Mouse (Mus musculus) ES-Bruce4 (cell line): ENCODE results near the gene Slc5a11. TPM values are rescaled to one million over a fixed set of nuclear protein-coding genes. Genes with fewer than 3 reads are reported as not detected.
A peak's percentile ranks its signal among the peaks of the same experiment; 100 is the strongest.

Experiments used
- H3K27ac ChIP-seq: 2 replicates; pipeline ENCODE4 v1.5.1; 2012; ENCODE audit warnings: low read length, inconsistent platforms; ENCODE audit not compliant: insufficient read depth
- H3K27me3 ChIP-seq: 2 replicates; pipeline ENCODE4 v1.6.1; 2012; ENCODE audit warnings: mild to moderate bottlenecking, low read length, inconsistent platforms; ENCODE audit not compliant: control insufficient read depth, poor library complexity, insufficient read depth, severe bottlenecking
- H3K36me3 ChIP-seq: 2 replicates; pipeline ENCODE4 v1.6.1; 2012; ENCODE audit warnings: inconsistent platforms, mild to moderate bottlenecking, low read length, moderate library complexity; ENCODE audit not compliant: control insufficient read depth, poor library complexity, insufficient read depth, severe bottlenecking
- H3K4me1 ChIP-seq: one replicate; pipeline ENCODE4 v1.8.1; 2011; ENCODE audit warnings: low read length; ENCODE audit not compliant: control insufficient read depth, insufficient read depth
- H3K4me3 ChIP-seq: 2 replicates; pipeline ENCODE4 v1.5.1; 2011; ENCODE audit warnings: low read depth, mild to moderate bottlenecking, low read length
- H3K9ac ChIP-seq: 2 replicates; pipeline ENCODE4 v1.6.1; 2012; ENCODE audit warnings: low read depth, mild to moderate bottlenecking, inconsistent platforms; ENCODE audit not compliant: poor library complexity, severe bottlenecking
- H3K9me3 ChIP-seq: replicated peaks from 2 replicates; pipeline ENCODE4 v1.6.1; 2012; ENCODE audit warnings: mild to moderate bottlenecking, low read length, inconsistent platforms; ENCODE audit not compliant: control insufficient read depth, poor library complexity, insufficient read depth, severe bottlenecking
- CTCF ChIP-seq: IDR thresholded peaks from one replicate; pipeline ENCODE4 v1.8.1; 2011; ENCODE audit warnings: low read depth, low read length
- EP300 ChIP-seq: IDR thresholded peaks from 2 replicates; pipeline ENCODE4 v1.6.1; 2011; ENCODE audit warnings: low read depth, low read length; ENCODE audit not compliant: insufficient read depth
- POLR2A ChIP-seq: IDR thresholded peaks from one replicate; pipeline ENCODE4 v1.8.1; 2011; ENCODE audit warnings: low read length; ENCODE audit not compliant: insufficient read depth
- polyA plus RNA-seq: library from polyadenylated mRNA; stranded (reverse); fragments of >200 nt; gene quantifications from 2 replicates; pipeline ENCODE4 v1.2.4, GENCODE M21; 2011; ENCODE audit warnings: low read depth; ENCODE audit not compliant: missing spikeins, insufficient read depth, insufficient read length

Gene Slc5a11
- 2.3 TPM in 2 replicates for polyA plus RNA-seq

DNA sequence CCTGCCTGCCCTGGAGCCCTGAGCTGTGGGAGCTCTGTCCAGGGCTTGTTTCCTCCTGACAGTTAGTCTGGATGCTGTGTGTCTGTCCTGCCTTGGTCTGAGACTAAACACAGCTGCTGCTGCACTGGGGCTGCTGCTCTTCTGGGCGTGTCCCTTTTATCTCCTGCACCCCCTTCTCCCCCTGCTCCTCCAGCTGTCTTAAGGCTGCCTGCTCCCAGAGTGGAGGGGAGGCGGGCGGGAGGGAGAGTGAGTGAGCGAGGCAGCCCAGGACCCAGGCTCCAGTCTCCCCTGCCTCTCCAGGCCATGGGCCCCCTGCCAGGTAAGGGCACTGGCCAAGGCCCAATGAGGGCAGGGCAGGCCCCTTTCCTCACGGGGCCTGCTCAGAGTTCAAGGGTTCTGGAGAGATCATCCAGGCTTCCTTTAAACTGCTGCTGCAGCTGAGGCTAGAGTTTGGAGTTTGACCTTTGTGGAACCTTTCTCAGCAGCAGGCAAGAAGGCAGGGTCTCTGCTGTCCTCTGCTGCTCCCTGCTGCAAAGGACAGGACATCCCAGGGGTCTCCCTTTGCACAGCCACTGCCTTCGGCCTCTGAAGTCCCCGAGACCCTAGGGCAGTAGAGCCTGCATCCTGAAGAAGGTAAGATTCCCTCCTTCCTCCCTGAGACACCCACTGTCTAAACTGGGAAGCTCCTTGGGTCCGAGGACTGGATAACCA lies at the start of gene Slc5a11:
Gene Slc5a11 (plus strand): TSS at position 416 of the 711 bp plus-strand sequence.
- H3K27ac ChIP-seq = peak within 1 kb of the TSS; percentile 91
- no peaks in the 10 kb centered on the region for H3K27me3 ChIP-seq
- H3K36me3 ChIP-seq = no peaks in the 10 kb centered on the region
- peaks cover 10% of the 10 kb centered on the region for H3K4me1 ChIP-seq
- H3K9me3 ChIP-seq = no peaks in the 10 kb centered on the region
- TF ChIP-seq CTCF = no peak
- TF ChIP-seq POLR2A = no peak
- TF ChIP-seq EP300 = peak; percentile 82
- H3K4me3 ChIP-seq = peak within 1 kb of the TSS; percentile 16
- H3K9ac ChIP-seq = peak within 1 kb of the TSS; percentile 45

DNA sequence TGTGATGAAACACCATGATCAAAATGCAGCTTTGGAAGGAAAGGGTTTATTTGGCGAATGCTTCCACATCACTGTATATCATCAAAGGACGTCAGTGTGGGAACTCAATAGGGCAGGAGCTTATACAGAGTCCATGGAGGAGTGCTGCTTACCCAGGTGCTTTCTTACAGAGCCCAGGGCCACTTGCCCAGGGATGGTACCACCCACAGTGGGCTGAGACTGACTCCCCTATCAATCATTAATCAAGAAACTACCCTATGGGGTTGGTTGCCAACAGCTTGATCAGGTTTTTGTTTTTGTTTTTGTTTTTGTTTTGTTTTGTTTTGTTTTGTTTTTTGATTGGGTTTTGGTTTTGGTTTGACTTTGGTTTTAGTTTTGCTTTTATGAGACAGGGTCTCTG lies 47.1 kb upstream of the Slc5a11 start:
- H3K36me3 ChIP-seq = peaks cover 81% of the 10 kb centered on the region

DNA sequence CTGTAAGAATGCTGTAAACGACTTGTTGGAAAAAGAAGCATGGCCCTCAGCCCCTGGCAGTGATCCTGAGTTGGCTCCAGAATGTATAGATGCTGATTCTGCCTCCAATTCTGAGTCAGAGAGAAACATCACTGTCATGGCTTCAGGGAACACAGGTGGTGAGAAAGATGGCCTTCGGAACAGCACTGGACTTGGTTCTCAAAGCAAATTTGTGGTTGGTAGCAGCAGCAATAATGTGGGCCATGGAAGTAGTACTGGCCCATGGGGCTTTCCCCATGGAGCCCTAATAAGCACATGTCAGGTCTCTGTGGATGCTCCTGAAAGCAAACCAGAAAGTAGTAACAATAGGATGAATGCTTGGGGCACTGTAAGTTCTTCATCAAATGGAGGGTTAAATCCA lies 45.0 kb upstream of the Slc5a11 start:
- Histone ChIP-seq H3K4me1 (no peaks in the 10 kb centered on the region), H3K27me3 (no peaks in the 10 kb centered on the region), H3K27ac (no peak overlapping the region), H3K4me3 (no peak overlapping the region), H3K9ac (no peak overlapping the region), H3K9me3 (no peaks in the 10 kb centered on the region), H3K36me3 (peaks cover 71% of the 10 kb centered on the region)
- TF ChIP-seq EP300 (no peak), POLR2A (no peak), CTCF (no peak)

More for the DNA sequence above, 47.1 kb upstream of the Slc5a11 start:
- TF ChIP-seq CTCF (no peak), POLR2A (no peak), EP300 (no peak)
- Histone ChIP-seq H3K27ac (no peak overlapping the region), H3K4me1 (no peaks in the 10 kb centered on the region), H3K4me3 (no peak overlapping the region), H3K9ac (no peak overlapping the region), H3K27me3 (no peaks in the 10 kb centered on the region), H3K9me3 (no peaks in the 10 kb centered on the region)

DNA sequence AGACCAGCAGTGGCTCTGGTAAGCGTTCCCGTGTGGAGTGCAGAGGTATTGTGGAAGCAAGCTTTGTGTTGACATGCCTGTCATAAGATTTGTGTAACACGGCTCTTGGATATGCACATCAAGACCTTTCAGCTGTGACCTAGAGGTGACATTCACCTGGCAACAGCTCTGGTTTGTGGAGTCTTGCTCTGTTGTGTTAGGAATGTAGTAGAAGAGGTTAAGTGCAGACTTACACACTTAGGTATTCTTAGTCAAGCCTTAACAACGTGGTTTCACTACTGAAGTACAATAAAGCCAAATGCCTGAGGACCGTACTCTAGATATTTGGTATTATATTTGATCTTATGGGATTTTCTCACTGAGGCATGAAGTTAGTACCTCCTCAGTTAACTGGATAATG lies 42.5 kb upstream of the Slc5a11 start:
- H3K4me1 ChIP-seq = no peaks in the 10 kb centered on the region
- TF ChIP-seq CTCF (no peak), EP300 (no peak), POLR2A (no peak)
- peaks cover 63% of the 10 kb centered on the region for H3K36me3 ChIP-seq
- H3K9ac ChIP-seq = no peak overlapping the region
- no peak overlapping the region for H3K4me3 ChIP-seq
- no peak overlapping the region for H3K27ac ChIP-seq
- no peaks in the 10 kb centered on the region for H3K9me3 ChIP-seq
- no peaks in the 10 kb centered on the region for H3K27me3 ChIP-seq

DNA sequence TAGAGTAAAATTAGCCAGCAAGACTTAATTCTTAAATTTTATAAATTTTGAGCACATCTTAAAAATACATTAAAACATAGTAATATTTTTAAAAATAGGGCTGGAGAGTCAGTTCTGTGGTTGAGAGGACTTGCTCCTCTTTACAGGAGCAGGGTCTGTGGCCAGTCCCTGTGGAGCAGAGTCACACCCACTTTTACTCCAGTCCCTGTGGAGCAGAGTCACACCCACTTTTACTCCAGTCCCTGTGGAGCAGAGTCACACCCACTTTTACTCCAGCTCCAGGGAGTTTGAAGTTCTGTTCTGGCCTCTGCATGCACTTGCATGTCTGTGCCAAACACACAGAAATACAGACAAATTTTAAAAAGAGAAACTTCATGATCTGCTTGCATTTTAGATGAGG lies 37.4 kb upstream of the Slc5a11 start:
- peaks cover 64% of the 10 kb centered on the region for H3K36me3 ChIP-seq

More for the DNA sequence above, 37.4 kb upstream of the Slc5a11 start:
- Histone ChIP-seq H3K9ac (no peak overlapping the region), H3K4me3 (no peak overlapping the region), H3K4me1 (no peaks in the 10 kb centered on the region), H3K27ac (no peak overlapping the region), H3K27me3 (no peaks in the 10 kb centered on the region), H3K9me3 (no peaks in the 10 kb centered on the region)
- no peak for TF ChIP-seq EP300
- TF ChIP-seq POLR2A = no peak
- no peak for TF ChIP-seq CTCF
